Mouse (Mus musculus) spleen, adult 2 months (tissue): Measurements from ENCODE around the gene Fancm. TPM values are rescaled to one million over a fixed set of nuclear protein-coding genes. Genes with fewer than 3 reads are reported as not detected.

ENCODE experiments used
- DNase-seq, 2 experiments: peaks; one replicate each; pipeline versions ENCODE4 v3.0.0 to v3.0.0-alpha.2; 2012 to 2021; ENCODE audit warnings: low spot score in 2 of 2, low read depth in 1 of 2
- H3K27ac ChIP-seq: fragments of 200-500 bp; 2 replicates; pipeline ENCODE4 v1.5.1; 2012; ENCODE audit warnings: low read length, inconsistent platforms; ENCODE audit not compliant: insufficient read depth
- H3K27me3 ChIP-seq: fragments of 200-500 bp; 2 replicates; pipeline ENCODE4 v1.6.1; 2012; ENCODE audit warnings: mild to moderate bottlenecking, moderate library complexity, low read length, inconsistent platforms; ENCODE audit not compliant: control insufficient read depth, insufficient read depth
- H3K36me3 ChIP-seq: fragments of 200-500 bp; 2 replicates; pipeline ENCODE4 v1.6.1; 2012; ENCODE audit warnings: mild to moderate bottlenecking, low read length, inconsistent platforms; ENCODE audit not compliant: control insufficient read depth, insufficient read depth
- H3K4me1 ChIP-seq: fragments of 200-500 bp; 2 replicates; pipeline ENCODE4 v1.6.1; 2011; ENCODE audit warnings: inconsistent platforms; ENCODE audit not compliant: control insufficient read depth, insufficient read depth, insufficient read length
- H3K4me3 ChIP-seq: fragments of 200-500 bp; 2 replicates; pipeline ENCODE4 v1.5.1; 2011; ENCODE audit warnings: mild to moderate bottlenecking, inconsistent platforms; ENCODE audit not compliant: insufficient read depth, insufficient read length; ENCODE audit errors: extremely low read depth
- CTCF ChIP-seq: fragments of 200-500 bp; IDR thresholded peaks from 2 replicates; pipeline ENCODE4 v1.5.1; 2011; ENCODE audit warnings: mild to moderate bottlenecking, inconsistent platforms; ENCODE audit not compliant: insufficient read depth, insufficient read length, insufficient replicate concordance; ENCODE audit errors: extremely low read depth
- POLR2A ChIP-seq: fragments of 200-500 bp; IDR thresholded peaks from 2 replicates; pipeline ENCODE4 v1.6.1; 2011; ENCODE audit warnings: low read depth, low read length, inconsistent platforms
- WGBS: fragments of 180-500 bp; shearing (Covaris S2); methylation state at CpG from one replicate; pipeline ENCODE4 v1.1.7; 2018; 5-methylcytosine and 5-hydroxymethylcytosine counted together
- polyA plus RNA-seq: library from polyadenylated mRNA; depleted of rRNA; stranded (reverse); fragments of >200 nt; gene quantifications from 2 replicates; pipeline ENCODE4 v1.2.3, GENCODE M21; 2012

Gene Fancm
- polyA plus RNA-seq, 1 experiment = 2.1 TPM

DNA sequence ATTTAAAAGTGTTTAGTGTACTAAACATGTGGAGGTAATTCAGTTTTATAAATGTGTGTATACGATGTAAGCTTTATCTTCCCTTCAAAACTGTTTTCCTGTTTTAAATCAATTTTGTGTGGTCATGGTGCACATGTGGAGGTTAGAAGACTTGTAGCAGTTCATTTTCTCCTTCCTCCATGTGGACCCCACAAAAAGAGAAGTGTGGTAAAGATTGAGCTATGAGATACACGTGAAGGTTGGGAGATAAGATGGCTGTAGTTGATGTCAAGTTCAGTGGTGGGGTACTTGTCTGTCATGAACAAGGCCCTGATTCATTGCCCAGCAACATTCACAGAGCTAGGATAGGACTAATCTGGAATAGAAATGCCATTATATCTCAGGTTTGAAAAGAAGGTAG is 17.2 kb upstream of the Fancm start:
- WGBS = 39% methylated on average over 2 of the region's 2 CpGs
- no peak for TF ChIP-seq CTCF
- TF ChIP-seq POLR2A = no peak

DNA sequence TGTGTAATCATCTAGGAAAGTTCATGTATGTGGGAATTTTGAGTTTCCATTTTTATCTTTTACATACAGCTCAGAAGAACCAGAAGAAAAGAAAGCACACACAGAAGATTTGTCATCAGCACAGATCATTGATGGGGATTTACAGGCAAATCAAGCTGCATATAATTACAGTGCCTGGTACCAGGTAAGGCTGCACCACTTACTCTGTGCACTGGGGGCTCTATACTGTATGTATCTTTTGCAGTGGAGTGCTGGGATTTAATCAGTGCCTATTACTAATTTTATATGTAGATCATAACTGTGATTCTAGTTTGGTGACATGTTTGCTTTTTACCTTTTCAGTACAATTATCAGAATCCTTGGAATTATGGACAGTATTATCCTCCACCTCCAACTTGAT is 14.3 kb upstream of the Fancm start:
- Histone ChIP-seq H3K4me1 (peaks cover 2% of the 10 kb centered on the region; the same call in 1 of the 2 replicates), H3K4me3 (no peak overlapping the region), H3K36me3 (peaks cover 15% of the 10 kb centered on the region), H3K27ac (no peak overlapping the region), H3K27me3 (no peaks in the 10 kb centered on the region)
- TF ChIP-seq CTCF (no peak), POLR2A (no peak)
- no peak for DNase-seq

More for the DNA sequence above, 17.2 kb upstream of the Fancm start:
- H3K4me1 ChIP-seq = no peaks in the 10 kb centered on the region
- no peaks in the 10 kb centered on the region for H3K27me3 ChIP-seq
- no peak for DNase-seq
- H3K36me3 ChIP-seq = peaks cover 20% of the 10 kb centered on the region
- H3K4me3 ChIP-seq = no peak overlapping the region
- H3K27ac ChIP-seq = no peak overlapping the region

DNA sequence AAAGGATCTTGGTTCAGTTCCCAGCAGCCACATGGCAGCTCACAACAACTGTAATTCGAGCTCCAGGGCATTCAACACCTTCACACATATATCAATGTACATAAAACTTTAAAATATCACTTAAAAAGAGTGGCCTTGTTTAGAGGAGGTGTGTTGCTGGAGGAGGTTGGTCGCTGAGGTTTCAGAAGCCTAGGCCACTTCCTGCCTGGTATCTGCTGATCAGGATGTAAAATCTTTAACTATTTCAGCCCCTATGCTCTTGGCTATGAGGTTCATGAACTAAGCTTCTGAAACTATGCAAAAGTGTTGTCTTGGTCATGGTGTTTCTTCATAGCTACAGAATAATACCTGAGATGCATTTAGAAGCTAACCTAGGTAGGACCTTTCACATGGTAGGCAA is 10.2 kb upstream of the Fancm start:
- no peaks in the 10 kb centered on the region for H3K27me3 ChIP-seq
- no peak overlapping the region for H3K4me3 ChIP-seq
- WGBS = 5% methylated on average over 2 of the region's 2 CpGs
- H3K27ac ChIP-seq = peak overlapping the region; percentile 56
- peaks cover 2% of the 10 kb centered on the region; the same call in 1 of the 2 replicates for H3K4me1 ChIP-seq
- peaks cover 15% of the 10 kb centered on the region for H3K36me3 ChIP-seq
- peak; percentile 27 to 46 for DNase-seq
- no peak for TF ChIP-seq CTCF
- TF ChIP-seq POLR2A = no peak

DNA sequence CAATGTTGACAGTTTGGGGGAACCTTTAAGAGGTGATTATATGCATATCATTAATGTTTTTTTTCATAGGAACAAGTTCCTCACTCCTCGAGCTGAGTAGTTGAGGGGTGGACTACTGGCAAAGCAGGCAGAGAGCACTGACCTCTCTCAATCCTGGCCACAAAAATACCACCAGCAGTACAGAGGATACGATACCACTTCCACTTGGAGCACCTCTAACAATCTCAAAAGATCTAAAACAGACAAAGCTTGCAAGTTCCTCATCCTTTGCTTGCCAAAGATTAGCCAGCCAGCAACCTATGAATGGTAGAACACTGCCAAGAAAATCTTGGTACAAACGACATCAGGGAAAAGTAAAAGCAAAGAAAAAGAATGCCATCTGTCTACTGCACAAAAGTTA is 9.2 kb upstream of the Fancm start:
- WGBS = 19% methylated on average over 3 of the region's 3 CpGs
- H3K36me3 ChIP-seq = peaks cover 12% of the 10 kb centered on the region
- peak overlapping the region; percentile 38; the same call in 1 of the 2 replicates for H3K27ac ChIP-seq
- peaks cover 2% of the 10 kb centered on the region; the same call in 1 of the 2 replicates for H3K4me1 ChIP-seq
- DNase-seq = no peak
- H3K4me3 ChIP-seq = no peak overlapping the region
- no peak for TF ChIP-seq POLR2A
- TF ChIP-seq CTCF = no peak
- H3K27me3 ChIP-seq = no peaks in the 10 kb centered on the region

DNA sequence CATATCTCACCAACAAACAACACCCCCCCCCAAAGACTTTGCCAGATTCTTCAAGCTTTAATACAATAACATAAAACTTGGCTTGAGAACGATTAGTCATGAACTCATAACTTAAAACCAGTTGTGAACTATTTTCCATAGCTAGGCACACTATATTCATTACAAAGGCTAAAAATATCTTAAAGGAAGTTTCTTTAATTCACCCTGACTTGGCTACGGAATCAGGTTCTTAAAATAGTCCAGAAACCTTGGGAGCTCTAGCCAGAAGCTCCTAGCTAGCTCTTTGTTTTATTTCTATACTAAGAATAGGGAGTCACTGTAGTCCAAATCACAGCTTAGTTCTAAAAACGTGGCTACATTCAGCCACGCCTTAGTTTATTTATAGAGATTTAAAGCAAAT is 7.0 kb upstream of the Fancm start:
- TF ChIP-seq CTCF = no peak
- TF ChIP-seq POLR2A = no peak
- no peak for DNase-seq
- no peaks in the 10 kb centered on the region for H3K27me3 ChIP-seq
- H3K27ac ChIP-seq = no peak overlapping the region
- H3K36me3 ChIP-seq = peaks cover 8% of the 10 kb centered on the region
- peaks cover 2% of the 10 kb centered on the region; the same call in 1 of the 2 replicates for H3K4me1 ChIP-seq
- H3K4me3 ChIP-seq = no peak overlapping the region
- WGBS = 74% methylated on average over 4 of the region's 4 CpGs

DNA sequence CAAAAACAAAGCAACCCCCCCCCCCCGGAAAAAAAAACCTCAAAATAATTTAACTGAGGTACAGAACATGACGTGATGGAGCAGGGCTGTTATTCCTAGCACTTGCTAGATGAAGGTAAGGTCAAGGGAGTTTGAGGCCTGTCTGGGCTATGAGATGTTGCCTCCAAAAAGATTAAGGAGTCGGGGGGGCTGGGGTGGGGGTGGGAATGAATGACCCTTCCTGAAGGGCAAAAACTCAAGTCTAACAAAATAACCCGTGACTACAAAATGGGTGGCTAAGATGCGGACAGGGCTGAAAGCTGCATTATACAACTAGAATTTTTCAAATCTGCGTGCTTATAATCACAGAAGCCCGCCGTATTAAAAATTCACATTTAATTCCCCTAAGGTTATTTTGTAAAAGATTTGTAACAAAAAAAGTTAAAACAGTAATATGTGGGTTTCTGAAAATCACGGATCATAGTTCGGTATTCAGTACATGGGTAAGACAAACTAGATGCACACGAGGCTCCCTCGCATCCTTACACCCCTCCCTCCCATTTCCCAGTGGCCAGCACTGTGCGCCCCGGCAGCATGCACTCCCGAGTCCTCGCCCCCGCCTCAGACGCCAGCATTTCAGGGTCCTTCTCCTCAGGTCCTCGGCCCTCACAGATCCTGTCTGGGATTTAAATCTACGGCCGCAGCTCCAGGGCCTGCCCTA is 2.3 kb upstream of the Fancm start:
- WGBS = 3% methylated on average over 21 of the region's 21 CpGs
- H3K27me3 ChIP-seq = no peaks in the 10 kb centered on the region
- peaks cover 5% of the 10 kb centered on the region for H3K36me3 ChIP-seq
- DNase-seq = no peak
- peak overlapping the region; percentile 91 for H3K4me3 ChIP-seq
- TF ChIP-seq POLR2A (no peak), CTCF (no peak)
- H3K4me1 ChIP-seq = peaks cover 5% of the 10 kb centered on the region
- H3K27ac ChIP-seq = peak overlapping the region; percentile 97

DNA sequence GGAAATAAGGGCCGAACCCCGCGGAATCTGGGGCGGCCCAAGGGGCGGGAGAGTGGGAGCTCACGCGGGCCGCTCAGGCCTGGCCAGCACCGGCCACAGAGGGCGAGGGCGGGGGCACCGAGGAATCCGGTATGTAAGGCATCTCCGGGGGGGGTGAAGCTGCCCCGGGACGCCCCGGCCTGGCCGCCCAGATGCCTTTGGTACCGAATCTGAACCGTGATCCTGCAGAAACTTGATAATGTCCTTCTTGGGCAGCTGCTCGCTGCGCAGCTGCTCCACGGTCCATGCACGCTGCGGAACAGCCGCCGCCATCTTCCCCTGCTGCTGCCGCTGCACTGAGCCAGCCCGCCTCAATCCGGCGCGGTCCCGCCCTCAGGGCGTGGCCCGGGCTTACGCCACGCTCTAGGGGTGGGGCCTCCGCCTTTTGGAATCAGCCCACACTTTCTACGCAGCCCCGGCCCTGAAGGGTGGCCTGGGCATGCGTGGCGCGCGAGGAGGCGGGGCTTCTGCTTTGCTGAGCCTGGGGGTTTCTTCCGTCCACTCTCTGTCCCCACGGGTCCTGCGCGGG is 1.7 kb upstream of the Fancm start, which contains the start of gene Fkbp3:
Gene Fkbp3 (minus strand): TSS at position 397 of the 568 bp plus-strand sequence.
- peak; percentile 92 to 96 for DNase-seq
- Histone ChIP-seq H3K4me3 (peak within 1 kb of the TSS; percentile 91), H3K36me3 (peaks cover 2% of the 10 kb centered on the region), H3K4me1 (peaks cover 5% of the 10 kb centered on the region), H3K27ac (peak within 1 kb of the TSS; percentile 97), H3K27me3 (no peaks in the 10 kb centered on the region)
- no peak for TF ChIP-seq CTCF
- peak; percentile 93 for TF ChIP-seq POLR2A
- WGBS = under 1% methylated on average over 49 of the region's 49 CpGs
